In genomic region chr10:68137151-68137833, GRCm38 (mm10) we compare ENCODE assay signal across 8 mouse cellular contexts.
DNase-seq lines count a peak whose midpoint lies in the region; ATAC-seq and TF ChIP-seq lines count a peak whose summit lies in the region.

No protein-coding gene starts in this region.

- TF ChIP-seq CTCF in liver, adult 2 months (IDR thresholded peaks at IDR 0.05; ENCODE audit: low read depth, low read length): no peak
- TF ChIP-seq CTCF in intestine, postnatal 0 days (IDR thresholded peaks at IDR 0.05; ENCODE audit: low read depth): no peak

- H3K79me2 ChIP-seq in liver, adult 2 months (ENCODE audit: control insufficient read depth, insufficient read depth, low read length): peaks cover 20% of the 10 kb centered on the region

- H3K4me1 ChIP-seq in liver, adult 2 months (ENCODE audit: control insufficient read depth, insufficient read depth, low read length): peaks cover 12% of the 10 kb centered on the region
- peaks cover 9% of the 10 kb centered on the region; the same call in 1 of the 2 replicates for H3K4me1 ChIP-seq in intestine, postnatal 0 days (replicated peaks; ENCODE audit: control insufficient read depth, insufficient read depth, low read length)
- H3K4me1 ChIP-seq in neural tube, embryonic 15.5 days: peaks cover 26% of the 10 kb centered on the region

- H3K4me3 ChIP-seq in liver, adult 2 months (ENCODE audit: insufficient read depth, low read depth, low read length): 0 out of 2 replicates have a peak overlapping the region, but pooled peaks have one; percentile 1
- H3K4me3 ChIP-seq in intestine, postnatal 0 days (ENCODE audit: low read depth, low read length): no peak overlapping the region
- no peak overlapping the region for H3K4me3 ChIP-seq in neural tube, embryonic 15.5 days (replicated peaks)

- peak overlapping the region; percentile 56; the same call in 1 of the 2 replicates for H3K9ac ChIP-seq in liver, adult 2 months (ENCODE audit: low read depth, low read length)
- H3K9ac ChIP-seq in intestine, postnatal 0 days (ENCODE audit: low read depth, low read length): no peak overlapping the region
- no peak overlapping the region for H3K9ac ChIP-seq in neural tube, embryonic 15.5 days (replicated peaks)

- H3K27ac ChIP-seq in liver, adult 2 months (replicated peaks; ENCODE audit: insufficient read depth, low read depth, low read length): peak overlapping the region; percentile 95
- H3K27ac ChIP-seq in intestine, postnatal 0 days (ENCODE audit: low read depth, low read length): peak overlapping the region; percentile 76
- H3K27ac ChIP-seq in neural tube, embryonic 15.5 days (replicated peaks): peak overlapping the region; percentile 63

- no peaks in the 10 kb centered on the region for H3K27me3 ChIP-seq in liver, adult 2 months (ENCODE audit: control insufficient read depth, insufficient read depth, low read length)
- H3K27me3 ChIP-seq in intestine, postnatal 0 days (replicated peaks; ENCODE audit: control insufficient read depth, insufficient read depth, low read length): no peaks in the 10 kb centered on the region
- no peaks in the 10 kb centered on the region for H3K27me3 ChIP-seq in neural tube, embryonic 15.5 days (replicated peaks)

- no peak for ATAC-seq in intestine, postnatal 0 days
- no peak for ATAC-seq in neural tube, embryonic 15.5 days (ENCODE audit: low FRiP score)

- H3K36me3 ChIP-seq in liver, adult 2 months (ENCODE audit: control insufficient read depth, insufficient read depth, low read length): peaks cover 24% of the 10 kb centered on the region
- H3K36me3 ChIP-seq in intestine, postnatal 0 days (ENCODE audit: control insufficient read depth, insufficient read depth): peaks cover 4% of the 10 kb centered on the region
- 0 out of 2 replicates have a peak, but pooled peaks cover 5% of the 10 kb centered on the region for H3K36me3 ChIP-seq in neural tube, embryonic 15.5 days

- H3K4me2 ChIP-seq in intestine, postnatal 0 days (replicated peaks; ENCODE audit: low read depth): peak overlapping the region; percentile 69
- H3K4me2 ChIP-seq in neural tube, embryonic 15.5 days: peak overlapping the region; percentile 62

- DNase-seq in liver, adult 2 months (ENCODE audit: extremely low read depth, low read depth, low spot score): peak; percentile 43
- DNase-seq in liver: no peak
- peak; percentile 29 for DNase-seq in embryo, embryonic 9.5 days (ENCODE audit: extremely low spot score)
- DNase-seq in cerebellum, postnatal 36 days: no peak
- DNase-seq in spleen, postnatal 4 days (ENCODE audit: low spot score in 2 of 2): no peak
- DNase-seq in frontal cortex, postnatal 25 days (ENCODE audit: low spot score in 2 of 2): no peak

- no peak for TF ChIP-seq POLR2A in liver, adult 2 months (IDR thresholded peaks at IDR 0.05; ENCODE audit: extremely low read depth, insufficient read depth, low read length)

- no peaks in the 10 kb centered on the region for H3K9me3 ChIP-seq in intestine, postnatal 0 days (ENCODE audit: control insufficient read depth)
- H3K9me3 ChIP-seq in neural tube, embryonic 15.5 days (replicated peaks): no peaks in the 10 kb centered on the region

- 31% methylated on average over 11 of the region's 11 CpGs for WGBS in liver, adult 2 months
- 77% methylated on average over 11 of the region's 11 CpGs for WGBS in intestine, postnatal 0 days
- WGBS in neural tube, embryonic 15.5 days: 29% methylated on average over 11 of the region's 11 CpGs

Comparison
In these comparisons a context has a peak if more than half of its experiments do, and no peak if none do; other contexts are left out.
1. DNase-seq: peak in liver, adult 2 months (single experiment) and embryo, embryonic 9.5 days (single experiment); none in liver (single experiment), cerebellum, postnatal 36 days (0 of 2), spleen, postnatal 4 days (0 of 2) and frontal cortex, postnatal 25 days (0 of 2).
2. Peak in every context shown above with its lines, with median percentiles within 50 percentile points of each other: H3K27ac ChIP-seq.